Mouse (Mus musculus) cerebellum, adult 9-10 months (tissue): ENCODE data around the gene Themis2.
A peak's percentile ranks its signal among the peaks of the same experiment; 100 is the strongest.

ENCODE experiments used
- DNase-seq: peaks from one replicate; pipeline ENCODE4 v3.0.0; 2022

Themis2 gene

GRCm38 (mm10) chr4:132796196-132796886 is at the start of gene Themis2:
TSS of gene Themis2 (minus strand) at chr4:132796387.
- DNase-seq, result no peak

DNA sequence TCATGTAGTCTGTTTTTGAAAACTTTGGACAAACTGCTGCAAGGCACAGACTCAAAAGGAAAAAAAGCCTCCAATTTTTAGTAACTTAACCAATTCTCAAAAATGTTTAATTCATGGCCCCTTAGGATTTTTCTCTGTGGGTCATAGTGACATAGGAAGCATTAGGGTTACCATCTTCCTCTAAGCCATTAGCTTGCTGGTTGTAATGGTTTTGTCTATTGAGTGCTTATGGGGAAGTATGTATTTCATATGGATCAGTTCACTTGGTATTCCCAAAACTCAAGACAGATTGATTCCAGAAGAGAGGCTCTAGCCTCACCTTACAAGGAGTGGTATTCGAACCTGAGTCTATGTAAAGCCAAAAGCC is 47.5 kb upstream of the Themis2 start:
- DNase-seq, result no peak

GRCm38 (mm10) chr4:132842970-132843704 is 47.0 kb upstream of the Themis2 start, which contains the start of gene Ppp1r8:
TSS of gene Ppp1r8 (minus strand) at chr4:132843169.
- peak; percentile 87 for DNase-seq

- DNase-seq, result peak; percentile 34
These were observed 46.2 kb upstream of the Themis2 start for GRCm38 (mm10) chr4:132842281-132842906.

- DNase-seq, result no peak
These were observed 45.3 kb upstream of the Themis2 start for GRCm38 (mm10) chr4:132841493-132841892.

DNA sequence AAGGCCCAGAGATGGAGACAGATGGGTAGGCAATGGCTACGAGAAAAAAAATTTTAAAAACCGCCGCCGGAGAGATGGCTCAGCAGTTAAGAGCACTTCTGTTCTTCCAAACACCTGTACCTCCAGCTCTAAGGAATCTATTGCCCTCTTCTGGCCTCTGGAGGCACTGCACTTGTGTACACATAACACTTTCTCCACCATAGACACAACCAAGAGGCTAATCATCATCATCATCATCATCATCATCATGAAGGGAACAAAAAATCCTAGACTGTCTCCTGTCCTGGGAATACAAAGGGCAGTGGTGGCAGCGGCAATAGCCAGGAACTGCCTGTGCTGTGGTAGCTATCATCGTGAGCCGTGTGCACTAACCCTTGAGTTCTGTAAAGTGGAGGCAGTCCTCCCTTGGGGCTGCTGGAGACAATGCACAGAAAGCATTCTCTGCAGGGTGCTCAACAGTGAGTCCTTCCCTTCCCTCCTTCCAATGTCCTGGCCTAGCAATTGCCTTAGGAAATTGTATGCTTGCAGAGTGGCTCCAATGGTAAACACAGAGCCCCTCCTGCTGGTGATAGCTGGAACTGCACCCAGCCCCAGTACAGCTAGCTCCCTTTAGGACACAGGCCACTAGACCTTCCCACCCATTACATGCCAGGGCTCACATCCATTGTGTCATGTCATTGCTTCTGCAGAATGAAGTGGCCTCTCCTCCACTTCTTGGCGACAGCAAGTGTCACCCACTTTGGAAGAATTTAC is 27.6 kb upstream of the Themis2 start:
- no peak for DNase-seq

- no peak for DNase-seq
These were observed 22.3 kb upstream of the Themis2 start for GRCm38 (mm10) chr4:132818442-132818841.

- DNase-seq, result no peak
These were observed 20.7 kb upstream of the Themis2 start for GRCm38 (mm10) chr4:132816855-132817254.

- DNase-seq, result no peak
These were observed 20.2 kb upstream of the Themis2 start for GRCm38 (mm10) chr4:132816404-132816803.

DNA sequence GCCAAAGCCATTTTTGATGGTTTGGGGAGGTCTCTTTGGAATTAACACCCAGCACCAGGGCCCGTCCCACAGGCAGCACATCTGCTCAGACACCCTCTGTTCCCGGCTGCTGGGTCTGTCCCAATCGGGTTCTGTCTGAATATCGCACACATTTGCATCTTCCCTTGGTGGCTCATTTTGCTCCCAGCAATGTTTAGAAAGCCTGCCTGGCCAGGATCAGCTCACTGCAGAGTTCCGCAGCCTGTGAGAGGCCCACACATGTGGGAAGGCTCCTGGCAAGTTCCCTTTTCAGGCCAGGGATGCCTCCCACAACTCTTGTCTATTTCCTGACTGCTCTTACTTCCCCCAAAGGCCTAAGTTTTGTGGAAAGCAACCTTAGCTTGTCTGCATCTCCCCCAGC is 13.4 kb upstream of the Themis2 start:
- DNase-seq, result no peak

DNA sequence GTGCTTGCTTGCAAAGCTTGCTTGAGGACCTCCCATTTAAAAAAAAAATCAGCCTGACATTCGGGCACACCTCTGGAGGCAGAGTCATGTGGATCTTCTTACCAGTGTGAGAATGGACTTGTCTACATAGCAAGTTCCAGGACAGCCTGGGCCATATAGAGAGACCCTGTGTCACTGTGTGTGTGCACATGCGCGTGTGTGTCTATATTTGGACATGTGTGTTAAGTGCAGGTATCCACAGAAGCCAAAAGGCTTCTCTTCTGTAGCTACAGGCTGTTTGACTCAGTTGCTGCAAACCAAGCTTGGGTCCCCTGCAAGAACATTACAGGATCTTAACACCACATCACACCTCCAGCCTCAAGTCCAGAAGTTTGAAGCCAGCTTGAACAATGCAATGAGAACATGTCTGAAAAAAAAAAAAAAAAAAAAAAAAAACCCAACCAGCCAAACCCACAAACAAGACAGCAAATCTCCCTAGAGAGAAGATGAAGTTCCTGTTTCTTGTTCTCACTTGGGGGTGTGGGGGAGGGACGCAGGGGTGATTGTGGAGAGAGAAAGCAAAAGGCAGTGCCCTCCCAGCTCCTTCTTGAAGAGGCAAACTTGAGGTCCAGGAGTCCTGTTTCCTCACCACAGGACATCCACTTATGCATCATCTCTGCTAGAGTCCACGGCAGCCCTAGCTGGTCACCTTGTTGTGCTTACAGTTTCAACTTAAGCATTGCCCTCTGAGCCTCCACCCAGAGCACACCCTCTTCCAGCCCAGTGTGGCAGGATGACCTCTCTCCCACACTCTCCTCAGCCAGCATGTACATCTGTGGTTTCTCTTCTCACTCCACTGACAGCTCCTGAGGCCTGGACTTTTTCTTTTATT is 11.8 kb upstream of the Themis2 start:
- no peak for DNase-seq

GRCm38 (mm10) chr4:132806620-132807191 is 10.5 kb upstream of the Themis2 start:
- DNase-seq, result no peak

DNA sequence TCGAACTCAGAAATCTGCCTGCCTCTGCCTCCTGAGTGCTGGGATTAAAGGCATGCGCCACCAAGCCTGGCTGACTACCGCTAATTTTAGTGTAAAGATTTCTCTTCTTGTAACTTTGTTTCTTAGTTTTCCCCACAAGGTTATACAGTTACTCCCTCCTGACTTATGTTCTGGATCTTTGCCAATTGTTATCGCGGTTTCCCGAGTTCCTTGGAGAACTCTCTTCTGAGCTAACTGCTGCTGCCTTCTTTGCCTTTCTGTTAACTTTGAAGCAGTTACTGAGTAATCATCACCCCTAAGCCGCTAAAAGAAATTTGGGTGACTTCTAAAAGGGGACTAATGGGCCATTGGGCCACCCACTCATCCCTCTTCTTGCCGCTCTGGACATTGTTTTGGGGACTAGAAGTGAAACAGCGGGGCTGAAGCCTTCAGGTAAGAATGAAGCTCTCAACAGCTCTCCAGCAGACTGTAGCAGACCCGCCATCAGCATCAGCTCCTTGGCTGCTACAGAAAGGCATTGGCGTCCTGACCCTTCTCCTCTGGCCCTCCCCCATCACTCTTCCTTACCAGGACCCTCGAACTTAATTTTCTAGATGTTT is 9.5 kb upstream of the Themis2 start:
- DNase-seq, result no peak

DNA sequence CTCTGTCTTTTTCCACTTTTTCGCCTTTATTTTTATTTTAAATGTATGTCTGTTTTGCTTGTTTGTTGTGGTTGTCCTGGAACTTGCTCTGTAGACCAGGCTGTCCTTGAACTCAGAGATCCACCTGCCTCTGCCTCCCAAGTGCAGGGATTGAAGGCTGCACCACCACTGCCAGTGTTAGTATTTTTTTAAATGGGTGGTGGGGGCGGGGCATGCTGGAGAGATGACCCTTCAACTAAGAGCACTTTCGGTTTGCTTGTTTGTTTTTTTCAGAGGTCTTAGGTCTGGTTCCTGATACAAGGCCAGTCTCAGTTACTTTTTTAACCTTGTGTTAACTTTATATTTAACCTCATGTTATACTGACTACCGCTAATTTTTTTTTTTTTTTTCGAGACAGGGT is 9.0 kb upstream of the Themis2 start:
- DNase-seq, result no peak

DNA sequence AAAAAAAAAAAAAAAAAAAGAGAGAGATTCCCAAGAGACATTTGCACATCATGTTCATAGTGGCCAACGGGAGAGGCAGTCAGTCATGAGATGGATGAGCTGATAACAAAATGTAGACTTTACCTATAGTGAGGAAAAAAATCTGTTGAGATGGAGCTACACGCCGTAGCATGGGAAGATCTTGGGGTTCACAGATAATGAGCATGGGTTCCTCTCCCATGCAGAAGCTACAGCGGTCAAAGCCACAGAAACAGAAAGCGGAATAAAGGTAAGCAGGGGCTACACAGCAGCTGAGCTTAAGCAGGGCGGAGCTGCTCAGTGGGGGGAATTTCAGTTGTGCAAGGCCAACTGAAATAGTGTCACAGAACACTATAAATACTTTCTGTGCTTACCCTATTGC is 8.1 kb upstream of the Themis2 start:
- no peak for DNase-seq

DNA sequence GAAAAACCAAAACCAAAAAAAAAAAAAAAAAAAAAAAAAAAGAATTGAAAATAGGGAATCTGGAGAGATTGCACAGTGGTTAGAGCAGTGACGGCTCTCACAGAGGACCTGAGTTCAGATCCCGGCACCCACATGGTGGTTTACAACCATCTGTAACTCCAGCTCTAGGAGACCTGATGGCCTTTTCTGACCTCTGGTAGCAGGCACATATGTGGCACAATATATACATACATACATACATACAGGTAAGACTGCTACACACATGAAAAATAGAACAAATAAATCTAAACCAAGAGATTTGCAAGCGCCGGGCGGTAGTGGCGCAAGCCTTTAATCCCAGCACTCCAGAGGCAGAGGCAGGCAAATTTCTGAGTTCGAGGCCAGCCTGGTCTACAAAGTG is 7.7 kb upstream of the Themis2 start:
- no peak for DNase-seq

DNA sequence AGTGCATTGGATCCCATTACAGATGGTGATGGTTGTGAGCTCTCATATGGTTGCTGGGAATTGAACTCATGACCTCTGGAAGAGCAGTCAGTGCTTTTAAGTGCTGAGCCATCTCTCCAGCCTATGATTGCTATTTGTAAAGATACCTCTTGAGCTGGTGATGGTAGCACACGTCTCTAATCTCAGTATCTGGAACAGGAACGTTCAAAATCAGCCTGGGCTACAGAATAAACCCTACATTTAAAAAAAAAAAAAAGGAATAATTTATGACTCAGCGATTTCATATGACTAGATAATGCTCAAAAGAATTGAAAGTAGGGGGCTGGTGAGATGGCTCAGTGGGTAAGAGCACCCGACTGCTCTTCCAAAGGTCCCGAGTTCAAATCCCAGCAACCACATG is 7.0 kb upstream of the Themis2 start:
- no peak for DNase-seq

- no peak for DNase-seq
These were observed 6.0 kb upstream of the Themis2 start for GRCm38 (mm10) chr4:132802171-132802637.

- no peak for DNase-seq
These were observed 5.2 kb upstream of the Themis2 start for GRCm38 (mm10) chr4:132801176-132802077.

GRCm38 (mm10) chr4:132799845-132800244 is 3.7 kb upstream of the Themis2 start:
- no peak for DNase-seq
